Mouse (Mus musculus): ENCODE results near the gene Rtl4. TPM values are rescaled to one million over a fixed set of nuclear protein-coding genes. Genes with fewer than 3 reads are reported as not detected.

Rtl4 gene
- polyA plus RNA-seq (2015; fragmentation: Nextera tagmentation; extraction: Ambion mirVana): 0.65 and 0.82 TPM in 2 replicates

DNA sequence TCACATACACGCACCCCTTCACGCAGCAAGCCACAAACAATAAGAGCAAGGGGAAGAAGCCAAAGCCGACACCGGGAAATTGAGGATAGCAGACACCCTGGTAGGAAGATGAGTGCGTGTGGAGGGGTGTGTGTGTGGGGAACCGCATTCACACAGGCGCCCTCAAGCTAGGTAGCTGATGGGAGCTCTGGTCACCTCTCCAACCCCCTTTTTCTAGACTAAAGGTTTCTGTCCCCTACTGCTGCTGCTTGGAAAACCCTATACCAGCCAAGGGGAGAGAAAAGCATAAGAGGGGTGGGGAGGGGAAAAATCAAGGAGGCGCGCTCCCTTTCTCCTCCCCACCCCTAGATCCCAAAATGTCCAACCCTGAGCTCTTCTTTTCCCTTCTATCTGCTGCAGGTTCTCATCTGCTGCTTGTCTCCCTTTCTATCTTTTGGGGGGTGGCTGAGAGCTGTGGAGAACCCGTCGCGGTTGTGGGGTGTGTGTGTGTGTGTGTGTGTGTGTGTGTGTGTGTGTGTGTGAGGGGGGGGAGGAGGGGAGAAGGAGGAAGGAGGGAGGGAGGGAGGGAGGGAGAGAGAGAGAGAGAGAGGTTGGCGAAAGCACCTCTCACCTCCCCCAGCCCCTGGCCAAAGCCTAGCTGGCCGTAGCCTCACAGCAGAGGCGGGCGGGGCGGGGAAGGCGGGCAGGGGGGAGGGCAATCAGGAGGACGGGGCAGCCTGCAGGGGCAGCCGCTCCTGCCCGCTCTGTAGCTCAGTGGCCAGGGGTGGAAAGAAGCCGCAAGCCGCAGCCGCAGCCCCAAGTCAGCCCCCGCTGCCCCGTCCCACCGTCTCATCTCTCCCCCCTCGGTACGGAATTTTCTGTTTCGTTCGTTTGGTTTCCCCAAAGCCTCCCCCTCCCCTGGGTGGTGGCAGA is at the start of gene Rtl4:
Gene Rtl4, plus strand, starts transcription at position 701 of the 912 bp plus-strand sequence.
- H3K4me1 ChIP-seq: no peaks in the 10 kb centered on the region

GRCm38 (mm10) chrX:144644756-144645155 is 44.0 kb upstream of the Rtl4 start:
- WGBS: 82% methylated on average over 2 of the region's 3 CpGs
- Histone ChIP-seq H3K4me2 (no peak overlapping the region), H3K9me3 (no peaks in the 10 kb centered on the region), H3K4me1 (no peaks in the 10 kb centered on the region), H3K9ac (no peak overlapping the region), H3K27ac (no peak overlapping the region), H3K36me3 (replicated peaks) (no peaks in the 10 kb centered on the region), H3K4me3 (no peak overlapping the region), H3K27me3 (replicated peaks) (no peaks in the 10 kb centered on the region)
- no peak for ATAC-seq (replicated peaks)

More for the DNA sequence above, at the start of gene Rtl4:
- Histone ChIP-seq H3K27me3 (replicated peaks) (peaks cover 9% of the 10 kb centered on the region), H3K9me3 (no peaks in the 10 kb centered on the region), H3K4me3 (peak within 1 kb of the TSS; percentile 51), H3K9ac (peak within 1 kb of the TSS; percentile 54), H3K4me2 (peak within 1 kb of the TSS; percentile 64), H3K36me3 (replicated peaks) (no peaks in the 10 kb centered on the region), H3K27ac (no peak within 1 kb of the TSS)
- ATAC-seq (replicated peaks): peak; percentile 88
- 33% methylated on average over 23 of the region's 31 CpGs for WGBS

- Histone ChIP-seq H3K9ac (no peak overlapping the region), H3K27ac (no peak overlapping the region), H3K4me1 (no peaks in the 10 kb centered on the region), H3K27me3 (replicated peaks) (no peaks in the 10 kb centered on the region), H3K4me3 (no peak overlapping the region), H3K36me3 (replicated peaks) (no peaks in the 10 kb centered on the region), H3K4me2 (no peak overlapping the region), H3K9me3 (no peaks in the 10 kb centered on the region)
- ATAC-seq (replicated peaks): no peak
- 55% methylated on average over 1 of the region's 1 CpGs for WGBS
Observed at GRCm38 (mm10) chrX:144645394-144645793, 43.3 kb upstream of the Rtl4 start.

- Histone ChIP-seq H3K27me3 (replicated peaks) (peaks cover 4% of the 10 kb centered on the region; the same call in 1 of the 2 replicates), H3K9ac (no peak overlapping the region), H3K36me3 (replicated peaks) (no peaks in the 10 kb centered on the region), H3K9me3 (no peaks in the 10 kb centered on the region), H3K4me3 (no peak overlapping the region), H3K4me1 (no peaks in the 10 kb centered on the region), H3K4me2 (no peak overlapping the region), H3K27ac (no peak overlapping the region)
- no peak for ATAC-seq (replicated peaks)
- WGBS: 81% methylated on average over 2 of the region's 2 CpGs
Observed at GRCm38 (mm10) chrX:144652196-144652595, 36.5 kb upstream of the Rtl4 start.

GRCm38 (mm10) chrX:144687742-144688141 is 965 bp upstream of the Rtl4 start:
- Histone ChIP-seq H3K27ac (no peak overlapping the region), H3K4me3 (peak overlapping the region; percentile 51), H3K27me3 (replicated peaks) (peaks cover 9% of the 10 kb centered on the region), H3K9ac (no peak overlapping the region), H3K9me3 (no peaks in the 10 kb centered on the region), H3K4me1 (no peaks in the 10 kb centered on the region), H3K4me2 (peak overlapping the region; percentile 64), H3K36me3 (replicated peaks) (no peaks in the 10 kb centered on the region)
- ATAC-seq (replicated peaks): peak; percentile 65
- 26% methylated on average over 20 of the region's 20 CpGs for WGBS

GRCm38 (mm10) chrX:144688142-144688206 is 733 bp upstream of the Rtl4 start, which contains the start of gene Trpc5:
Trpc5 (minus strand) TSS chrX:144688180.
- H3K4me2 ChIP-seq: peak within 1 kb of the TSS; percentile 64
- WGBS: 8% methylated on average over 1 of the region's 1 CpGs
- peak; percentile 22 for ATAC-seq (replicated peaks)

GRCm38 (mm10) chrX:144689119-144689858 is 582 bp downstream of the Rtl4 start:
- H3K9me3 ChIP-seq: no peaks in the 10 kb centered on the region
- ATAC-seq (replicated peaks): peak; percentile 83
- WGBS: 21% methylated on average over 21 of the region's 21 CpGs
- H3K4me3 ChIP-seq: peak overlapping the region; percentile 51
- no peaks in the 10 kb centered on the region for H3K4me1 ChIP-seq
- no peaks in the 10 kb centered on the region for H3K36me3 ChIP-seq (replicated peaks)
- no peak overlapping the region for H3K27ac ChIP-seq
- H3K9ac ChIP-seq: peak overlapping the region; percentile 54; the same call in 1 of the 2 replicates
- H3K27me3 ChIP-seq (replicated peaks): peaks cover 9% of the 10 kb centered on the region
- peak overlapping the region; percentile 64 for H3K4me2 ChIP-seq

More at GRCm38 (mm10) chrX:144688142-144688206, 733 bp upstream of the Rtl4 start, which contains the start of gene Trpc5:
- Histone ChIP-seq H3K4me1 (no peaks in the 10 kb centered on the region), H3K9ac (peak within 1 kb of the TSS; percentile 54), H3K27me3 (replicated peaks) (peaks cover 9% of the 10 kb centered on the region), H3K36me3 (replicated peaks) (no peaks in the 10 kb centered on the region), H3K9me3 (no peaks in the 10 kb centered on the region), H3K4me3 (peak within 1 kb of the TSS; percentile 51), H3K27ac (no peak within 1 kb of the TSS)

- Histone ChIP-seq H3K4me2 (peak overlapping the region; percentile 64), H3K27me3 (replicated peaks) (peaks cover 9% of the 10 kb centered on the region; the same call in 1 of the 2 replicates), H3K4me1 (no peaks in the 10 kb centered on the region), H3K4me3 (peak overlapping the region; percentile 51), H3K9ac (no peak overlapping the region), H3K36me3 (replicated peaks) (no peaks in the 10 kb centered on the region), H3K9me3 (no peaks in the 10 kb centered on the region), H3K27ac (no peak overlapping the region)
- peak; percentile 22; the same call in 1 of the 2 replicates for ATAC-seq (replicated peaks)
- 23% methylated on average over 7 of the region's 7 CpGs for WGBS
Observed at GRCm38 (mm10) chrX:144689859-144690181, 1.1 kb downstream of the Rtl4 start.

DNA sequence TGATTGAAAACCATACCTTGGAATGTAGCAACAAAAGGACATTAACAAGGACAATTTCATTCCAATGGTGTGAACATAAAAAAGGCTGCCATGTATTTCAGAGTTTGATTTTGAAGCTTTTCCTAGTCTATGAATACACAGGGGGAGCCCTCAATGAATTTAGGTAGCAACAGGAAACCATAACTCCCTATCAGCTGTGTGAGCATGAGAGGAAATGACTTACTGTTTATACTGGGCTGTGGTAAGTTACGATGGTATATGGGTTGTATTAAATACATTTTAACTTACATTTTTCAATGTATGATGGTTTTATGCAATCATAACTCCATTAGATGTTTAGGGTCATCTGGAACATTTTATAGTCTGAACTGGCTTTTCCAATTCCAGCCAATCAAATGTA is 27.6 kb downstream of the Rtl4 start:
- Histone ChIP-seq H3K9ac (no peak overlapping the region), H3K9me3 (no peaks in the 10 kb centered on the region), H3K27ac (no peak overlapping the region), H3K4me3 (no peak overlapping the region), H3K36me3 (replicated peaks) (no peaks in the 10 kb centered on the region), H3K4me1 (no peaks in the 10 kb centered on the region), H3K27me3 (replicated peaks) (no peaks in the 10 kb centered on the region), H3K4me2 (no peak overlapping the region)
- WGBS: 100% methylated on average over 1 of the region's 1 CpGs
- ATAC-seq (replicated peaks): no peak

- Histone ChIP-seq H3K4me2 (no peak overlapping the region), H3K36me3 (replicated peaks) (no peaks in the 10 kb centered on the region), H3K27me3 (replicated peaks) (no peaks in the 10 kb centered on the region), H3K4me3 (no peak overlapping the region), H3K9ac (no peak overlapping the region), H3K27ac (no peak overlapping the region), H3K4me1 (no peaks in the 10 kb centered on the region), H3K9me3 (no peaks in the 10 kb centered on the region)
- no peak for ATAC-seq (replicated peaks)
- WGBS: 66% methylated on average over 3 of the region's 3 CpGs
Observed at GRCm38 (mm10) chrX:144747528-144748049, 58.9 kb downstream of the Rtl4 start.

GRCm38 (mm10) chrX:144986980-144987379 is 298.3 kb downstream of the Rtl4 start:
- no peaks in the 10 kb centered on the region for H3K27me3 ChIP-seq (replicated peaks)
- no peak overlapping the region for H3K9ac ChIP-seq
- no peak overlapping the region for H3K27ac ChIP-seq
- no peak for ATAC-seq (replicated peaks)
- whole genome bisulfite sequencing: 67% methylated on average over 2 of the region's 2 CpGs
- H3K4me2 ChIP-seq: no peak overlapping the region
- no peak overlapping the region for H3K4me3 ChIP-seq
- no peaks in the 10 kb centered on the region for H3K36me3 ChIP-seq (replicated peaks)
- no peaks in the 10 kb centered on the region for H3K9me3 ChIP-seq
- no peaks in the 10 kb centered on the region for H3K4me1 ChIP-seq

DNA sequence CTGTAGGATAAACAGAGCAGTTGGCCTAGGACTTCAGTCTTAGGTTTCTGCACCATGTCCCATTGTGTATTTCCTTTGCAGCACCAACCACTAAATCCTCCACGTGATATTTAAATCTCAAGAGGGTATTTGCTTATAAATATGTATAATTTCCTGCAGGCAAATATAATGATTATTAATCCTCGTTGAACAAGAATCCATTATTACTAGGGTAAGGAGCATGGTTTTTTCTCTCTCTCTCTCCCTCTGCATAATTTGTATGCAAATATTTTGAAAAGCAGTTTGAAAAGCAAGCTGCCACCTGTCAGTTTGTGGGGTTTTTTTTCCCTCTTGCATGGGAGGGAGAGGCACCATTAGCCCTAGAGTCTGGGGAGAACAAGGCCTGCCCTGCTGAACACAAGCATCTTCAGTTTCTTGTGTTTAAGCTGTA is 376.8 kb downstream of the Rtl4 start:
- WGBS: 23% methylated on average over 2 of the region's 2 CpGs
- ATAC-seq (replicated peaks): peak; percentile 67

More for the DNA sequence above, 376.8 kb downstream of the Rtl4 start:
- no peak overlapping the region for H3K9ac ChIP-seq
- H3K4me3 ChIP-seq: no peak overlapping the region
- no peaks in the 10 kb centered on the region for H3K36me3 ChIP-seq (replicated peaks)
- H3K27me3 ChIP-seq (replicated peaks): no peaks in the 10 kb centered on the region
- no peak overlapping the region for H3K27ac ChIP-seq
- no peaks in the 10 kb centered on the region for H3K4me1 ChIP-seq
- H3K4me2 ChIP-seq: no peak overlapping the region
- no peaks in the 10 kb centered on the region for H3K9me3 ChIP-seq

Data from midbrain, embryonic 15.5 days (tissue).